Mouse (Mus musculus) liver, embryonic 11.5 days (tissue): ENCODE results near the gene Wfdc5. TPM values are rescaled to one million over a fixed set of nuclear protein-coding genes. Genes with fewer than 3 reads are reported as not detected.
"Not testable (repeated sequence)": the region's sequence is repeated elsewhere in the genome, so short reads cannot be mapped to it uniquely, and the experiment has no call there.

ENCODE experiments used
- ATAC-seq: fragments of 200-750 bp; cut with Nextera tagmentation; replicated peaks from 2 replicates; pipeline ENCODE4 v1.8.0; 2017; ENCODE audit warnings: moderate number of reproducible peaks, mild to moderate bottlenecking, moderate TSS enrichment, moderate library complexity; ENCODE audit not compliant: low FRiP score
- DNase-seq: peaks from one replicate; pipeline ENCODE4 v3.0.0-alpha.2; 2017; ENCODE audit warnings: low spot score
- H3K27ac ChIP-seq: fragments of 300-500 bp; sonication (generic); 2 replicates; pipeline ENCODE4 v1.5.1; 2014; ENCODE audit warnings: mild to moderate bottlenecking, low read depth, low read length, control low read depth
- H3K27me3 ChIP-seq: fragments of 300-500 bp; sonication (generic); replicated peaks from 2 replicates; pipeline ENCODE4 v1.6.1; 2014; ENCODE audit warnings: low read length, mixed read lengths; ENCODE audit not compliant: control insufficient read depth, insufficient read depth
- H3K36me3 ChIP-seq: fragments of 300-500 bp; sonication (generic); 2 replicates; pipeline ENCODE4 v1.6.1; 2014; ENCODE audit warnings: mild to moderate bottlenecking, low read length, moderate library complexity, mixed read lengths; ENCODE audit not compliant: control insufficient read depth, insufficient read depth
- H3K4me1 ChIP-seq: fragments of 300-500 bp; sonication (generic); replicated peaks from 2 replicates; pipeline ENCODE4 v1.6.1; 2014; ENCODE audit warnings: low read length, mixed read lengths; ENCODE audit not compliant: control insufficient read depth, insufficient read depth
- H3K4me2 ChIP-seq: fragments of 300-500 bp; sonication (generic); 2 replicates; pipeline ENCODE4 v1.6.1; 2014; ENCODE audit warnings: mild to moderate bottlenecking, control low read depth, moderate library complexity
- H3K4me3 ChIP-seq: fragments of 300-500 bp; sonication (generic); 2 replicates; pipeline ENCODE4 v1.5.1; 2014; ENCODE audit warnings: low read depth, low read length, control low read depth
- H3K9ac ChIP-seq: fragments of 300-500 bp; sonication (generic); 2 replicates; pipeline ENCODE4 v1.6.1; 2014; ENCODE audit warnings: low read depth, low read length, control low read depth
- H3K9me3 ChIP-seq: fragments of 300-500 bp; sonication (generic); 2 replicates; pipeline ENCODE4 v1.6.1; 2016; ENCODE audit warnings: low read length, inconsistent platforms, mixed read lengths; ENCODE audit not compliant: control insufficient read depth
- WGBS: fragments of 180-500 bp; shearing (Covaris S2); extraction: QIAGEN DNeasy Blood & Tissue Kit; methylation state at CpG from one replicate; pipeline ENCODE4 v1.1.7; 2014; 5-methylcytosine and 5-hydroxymethylcytosine counted together
- polyA plus RNA-seq: library from polyadenylated mRNA; unstranded; fragments of >200 nt; fragmentation: Nextera tagmentation; extraction: Ambion mirVana; gene quantifications from 2 replicates; pipeline ENCODE4 v1.2.1, GENCODE M21; 2014

Gene Wfdc5
- polyA plus RNA-seq: not detected in 2 replicates

DNA sequence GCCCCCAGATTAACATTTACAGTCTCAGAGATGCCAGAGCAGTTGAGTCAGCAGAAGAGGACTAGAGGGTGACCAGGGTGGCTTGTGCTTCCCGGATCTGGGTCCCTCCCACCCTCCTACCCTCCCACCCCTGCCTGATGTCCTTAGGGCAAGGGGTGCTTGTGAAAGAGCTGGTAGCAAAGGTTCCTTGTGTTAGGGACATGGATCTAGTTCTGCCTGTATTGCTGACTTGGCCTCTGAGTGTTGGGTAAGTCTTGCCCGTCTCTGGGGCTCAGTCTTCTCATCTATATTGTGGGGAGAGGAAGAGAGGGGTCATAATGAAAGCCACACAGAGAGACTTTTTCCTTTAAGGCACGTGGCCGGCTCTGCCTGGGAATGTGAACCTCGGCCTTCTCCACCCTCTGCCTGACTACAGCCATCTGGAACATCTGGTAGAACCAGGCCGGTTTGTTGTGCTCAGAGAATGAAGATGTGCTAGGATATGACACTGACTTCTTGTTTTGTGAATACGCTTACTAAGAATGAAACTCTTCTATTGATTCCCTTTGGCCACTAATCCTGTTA, at the start of gene Wfdc5:
Wfdc5 (minus strand) TSS at position 51 of the 564 bp plus-strand sequence.
- Histone ChIP-seq H3K4me1 (no peaks in the 10 kb centered on the region), H3K4me2 (no peak within 1 kb of the TSS), H3K9me3 (no peaks in the 10 kb centered on the region), H3K36me3 (no peaks in the 10 kb centered on the region), H3K27ac (no peak within 1 kb of the TSS), H3K4me3 (no peak within 1 kb of the TSS), H3K27me3 (no peaks in the 10 kb centered on the region), H3K9ac (no peak within 1 kb of the TSS)
- 70% methylated on average over 7 of the region's 7 CpGs for WGBS
- no peak for ATAC-seq
- DNase-seq: no peak

DNA sequence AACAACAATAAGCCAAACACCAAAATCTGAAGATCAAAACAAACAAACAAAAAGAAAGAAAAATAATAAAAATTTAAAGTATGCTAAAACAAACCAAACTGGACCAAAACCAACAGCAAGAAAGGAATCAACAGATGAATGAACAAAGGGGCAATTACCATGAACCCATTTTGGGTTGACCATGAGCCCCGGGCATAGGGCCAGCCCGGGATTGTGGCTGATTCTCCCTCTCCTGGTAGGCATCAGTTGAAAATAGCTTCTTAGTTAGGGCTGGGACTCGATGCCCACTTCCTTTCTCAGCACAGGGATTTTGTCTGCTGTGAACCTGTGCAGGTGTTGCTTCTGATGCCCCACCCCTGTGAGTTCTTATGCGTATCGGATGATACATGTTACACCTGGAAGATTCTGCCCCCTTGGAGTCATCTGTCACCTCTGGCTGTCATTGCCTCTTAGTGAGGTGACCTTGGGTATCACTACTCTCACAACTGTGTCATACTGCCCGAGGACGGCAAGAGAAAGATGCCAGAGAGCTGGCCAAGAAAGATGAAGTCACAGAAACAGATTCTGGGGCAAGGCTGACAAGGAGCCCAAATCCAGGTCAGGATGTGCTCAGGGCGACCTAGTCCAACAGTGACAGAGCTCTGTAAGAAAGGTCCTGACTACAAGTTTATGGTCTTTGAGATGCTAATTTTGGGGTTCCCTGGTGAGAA, 46.0 kb upstream of the Wfdc5 start:
- WGBS: 80% methylated on average over 8 of the region's 8 CpGs
- ATAC-seq: no peak
- no peaks in the 10 kb centered on the region for H3K27me3 ChIP-seq

DNA sequence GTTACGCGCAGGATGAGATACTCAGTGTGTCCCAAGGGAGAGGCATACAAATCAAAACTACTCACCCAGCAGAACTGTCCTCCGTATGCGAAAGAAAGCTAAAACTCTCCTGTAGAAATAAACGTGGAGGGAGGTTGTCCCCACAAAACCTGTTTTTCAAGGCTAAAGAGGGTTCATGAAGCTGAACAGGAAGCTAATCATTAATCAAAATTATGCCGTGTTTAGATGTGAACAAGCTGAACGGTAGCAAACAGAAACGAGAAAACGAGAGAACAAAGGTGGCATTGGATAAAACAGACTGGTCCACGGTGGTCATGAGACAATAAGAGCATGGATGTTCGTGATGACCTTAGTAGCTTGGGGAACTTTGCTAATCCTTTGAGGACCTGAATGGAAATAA, 39.0 kb upstream of the Wfdc5 start, which contains the start of gene Wfdc15b:
Wfdc15b (minus strand) TSS at position 139 of the 400 bp plus-strand sequence.
- ATAC-seq (no peak), DNase-seq (no peak)
- Histone ChIP-seq H3K9ac (no peak within 1 kb of the TSS), H3K9me3 (no peaks in the 10 kb centered on the region), H3K4me2 (no peak within 1 kb of the TSS), H3K27me3 (no peaks in the 10 kb centered on the region), H3K36me3 (no peaks in the 10 kb centered on the region), H3K4me3 (no peak within 1 kb of the TSS), H3K4me1 (no peaks in the 10 kb centered on the region), H3K27ac (no peak within 1 kb of the TSS)
- 77% methylated on average over 11 of the region's 11 CpGs for WGBS

More for the DNA sequence above, 46.0 kb upstream of the Wfdc5 start:
- Histone ChIP-seq H3K4me3 (no peak overlapping the region), H3K4me1 (no peaks in the 10 kb centered on the region), H3K27ac (no peak overlapping the region), H3K36me3 (no peaks in the 10 kb centered on the region), H3K9ac (no peak overlapping the region), H3K9me3 (no peaks in the 10 kb centered on the region), H3K4me2 (no peak overlapping the region)
- no peak for DNase-seq

DNA sequence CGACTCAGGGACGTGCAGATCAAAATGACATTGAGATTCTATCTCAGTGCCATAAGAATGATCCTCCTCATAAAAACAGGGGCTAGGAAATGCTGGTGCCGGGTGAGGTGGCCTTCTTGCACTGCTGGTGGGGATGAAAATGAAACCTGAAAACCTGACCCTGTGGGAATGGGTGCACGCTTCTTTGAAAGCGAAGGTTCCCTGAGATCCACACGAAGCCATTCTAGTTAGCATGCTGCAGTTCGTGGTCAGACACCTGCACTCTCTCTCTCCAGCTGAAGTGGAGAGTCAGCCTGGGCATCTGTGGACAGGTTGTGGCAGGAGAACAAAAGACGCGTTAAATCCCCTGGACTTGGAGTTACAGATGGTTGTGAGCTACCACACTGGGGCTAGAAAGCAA, 36.8 kb upstream of the Wfdc5 start:
- DNase-seq (no peak), ATAC-seq (no peak)
- H3K4me2 ChIP-seq: no peak overlapping the region
- H3K36me3 ChIP-seq: no peaks in the 10 kb centered on the region
- no peak overlapping the region for H3K27ac ChIP-seq
- H3K4me3 ChIP-seq: no peak overlapping the region
- WGBS: 82% methylated on average over 9 of the region's 9 CpGs
- no peak overlapping the region for H3K9ac ChIP-seq
- no peaks in the 10 kb centered on the region for H3K9me3 ChIP-seq
- H3K4me1 ChIP-seq: no peaks in the 10 kb centered on the region
- no peaks in the 10 kb centered on the region for H3K27me3 ChIP-seq

DNA sequence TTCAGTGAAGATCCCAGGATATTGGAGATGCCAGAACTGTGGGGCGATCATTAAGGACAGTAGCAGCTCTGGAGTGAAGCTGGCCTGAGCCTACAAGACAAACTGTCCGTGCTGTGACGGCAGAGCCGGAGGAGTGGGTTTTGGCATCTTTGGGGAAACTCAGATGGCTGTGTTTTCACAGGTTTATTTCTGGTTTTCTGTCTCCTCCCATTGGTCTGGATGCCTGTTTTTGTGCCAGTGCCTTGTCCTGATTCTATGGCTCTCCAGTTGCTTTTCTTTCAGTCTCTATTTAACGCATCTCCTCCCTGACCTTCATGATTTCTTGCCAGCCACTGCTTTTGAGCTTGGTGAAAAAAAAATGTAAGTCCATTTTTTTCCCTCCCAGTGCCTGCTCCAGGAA, 30.2 kb upstream of the Wfdc5 start:
- no peak overlapping the region for H3K4me3 ChIP-seq
- H3K4me1 ChIP-seq: no peaks in the 10 kb centered on the region
- H3K4me2 ChIP-seq: no peak overlapping the region
- no peak overlapping the region for H3K27ac ChIP-seq
- no peaks in the 10 kb centered on the region for H3K27me3 ChIP-seq
- WGBS: 88% methylated on average over 5 of the region's 5 CpGs
- H3K9ac ChIP-seq: no peak overlapping the region
- no peaks in the 10 kb centered on the region for H3K36me3 ChIP-seq
- DNase-seq: no peak
- no peak for ATAC-seq
- no peaks in the 10 kb centered on the region for H3K9me3 ChIP-seq

DNA sequence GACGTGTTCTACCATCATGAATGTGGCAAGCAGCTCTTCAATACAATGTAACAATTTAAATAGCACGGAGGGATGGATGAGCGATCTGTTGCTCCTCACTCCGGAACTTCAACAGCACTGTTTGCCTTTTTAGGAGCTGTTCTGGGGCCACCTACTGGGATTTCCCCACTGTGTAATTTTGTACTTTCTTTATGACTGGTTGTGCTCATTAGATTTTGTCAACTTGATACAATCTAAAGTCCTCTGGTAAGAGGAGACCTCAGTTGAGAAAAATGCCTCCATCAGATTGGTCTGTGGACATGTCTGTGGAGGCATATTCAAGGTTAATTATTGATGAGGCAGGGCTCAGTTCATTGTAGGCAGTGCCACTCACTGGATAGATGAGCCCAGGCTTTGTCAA, 28.4 kb upstream of the Wfdc5 start:
- ATAC-seq: no peak
- no peaks in the 10 kb centered on the region for H3K9me3 ChIP-seq
- DNase-seq: no peak
- no peaks in the 10 kb centered on the region for H3K4me1 ChIP-seq
- no peak overlapping the region for H3K4me3 ChIP-seq
- no peak overlapping the region for H3K4me2 ChIP-seq
- H3K9ac ChIP-seq: no peak overlapping the region
- no peaks in the 10 kb centered on the region for H3K27me3 ChIP-seq
- no peak overlapping the region for H3K27ac ChIP-seq
- H3K36me3 ChIP-seq: no peaks in the 10 kb centered on the region
- whole genome bisulfite sequencing: 83% methylated on average over 4 of the region's 4 CpGs

DNA sequence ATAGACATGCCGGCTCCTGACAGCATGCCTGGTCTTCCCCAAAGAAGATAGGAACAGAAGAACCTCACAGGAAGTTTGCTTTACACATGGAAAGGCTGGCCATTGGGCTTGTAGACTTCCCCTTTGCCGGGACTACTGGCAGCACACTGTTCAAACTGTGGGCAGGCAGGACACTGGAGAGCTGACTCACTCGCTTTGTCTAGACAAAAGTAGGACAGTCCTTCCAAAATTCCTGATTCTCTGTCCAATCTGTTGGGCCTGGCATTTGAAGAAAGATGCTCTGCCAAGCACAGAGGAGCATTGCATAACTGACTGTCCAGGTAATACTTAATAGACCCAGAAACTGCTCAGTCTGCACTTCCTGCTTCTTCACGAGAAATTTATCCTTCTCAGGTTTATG, 24.1 kb upstream of the Wfdc5 start:
- no peaks in the 10 kb centered on the region for H3K9me3 ChIP-seq
- no peaks in the 10 kb centered on the region for H3K4me1 ChIP-seq
- H3K9ac ChIP-seq: no peak overlapping the region
- H3K4me2 ChIP-seq: no peak overlapping the region
- no peaks in the 10 kb centered on the region for H3K27me3 ChIP-seq
- no peak for DNase-seq
- H3K4me3 ChIP-seq: no peak overlapping the region
- H3K27ac ChIP-seq: no peak overlapping the region
- ATAC-seq: no peak
- no peaks in the 10 kb centered on the region for H3K36me3 ChIP-seq
- 71% methylated on average over 4 of the region's 4 CpGs for WGBS

DNA sequence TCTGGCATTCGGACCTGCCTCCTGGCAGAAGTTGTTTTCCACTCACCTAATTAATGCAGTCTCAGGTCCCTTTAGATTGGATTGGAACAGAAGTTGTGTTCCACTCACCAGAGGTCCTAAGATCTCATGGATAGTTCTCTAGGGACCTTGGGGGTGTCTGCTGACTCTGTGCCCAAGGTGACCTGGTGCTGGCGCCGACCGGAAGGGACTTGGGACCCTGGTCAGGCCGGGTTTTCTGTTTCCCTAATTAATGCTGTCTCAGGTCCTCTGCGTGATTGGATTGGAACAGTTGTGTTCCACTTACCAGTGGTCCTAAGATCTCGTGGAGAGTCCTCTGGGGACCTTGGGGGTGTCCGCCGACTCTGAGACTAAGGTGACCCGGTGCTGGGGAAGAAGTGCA, 23.5 kb upstream of the Wfdc5 start:
- WGBS: 86% methylated on average over 10 of the region's 10 CpGs
- H3K9ac ChIP-seq, H3K9me3 ChIP-seq, H3K36me3 ChIP-seq, H3K27ac ChIP-seq, ATAC-seq, H3K27me3 ChIP-seq, DNase-seq, H3K4me3 ChIP-seq, H3K4me2 ChIP-seq, H3K4me1 ChIP-seq: not testable (repeated sequence)
